Mouse (Mus musculus): Measurements from ENCODE around the gene Gm10964. TPM values are rescaled to one million over a fixed set of nuclear protein-coding genes. Genes with fewer than 3 reads are reported as not detected.

The Gm10964 gene
- polyA plus RNA-seq, 1 experiment, result not detected

GRCm38 (mm10) chr3:103745001-103745770 is 6.0 kb downstream of the Gm10964 start:
- TF ChIP-seq POLR2A (IDR thresholded peaks at IDR 0.05; ENCODE audit: extremely low read depth, insufficient read depth, low read length) (no peak), CTCF (IDR thresholded peaks at IDR 0.05; ENCODE audit: extremely low read depth, insufficient read depth, low read length) (no peak)
- H3K4me1 ChIP-seq (ENCODE audit: control insufficient read depth, insufficient read depth, low read length), result no peaks in the 10 kb centered on the region
- no peak overlapping the region for H3K27ac ChIP-seq (ENCODE audit: insufficient read depth, low read length)

GRCm38 (mm10) chr3:103746711-103747110 is 7.5 kb downstream of the Gm10964 start:
- Histone ChIP-seq H3K27ac (ENCODE audit: insufficient read depth, low read length) (no peak overlapping the region), H3K4me3 (ENCODE audit: insufficient read depth, low read length) (no peak overlapping the region), H3K4me1 (ENCODE audit: control insufficient read depth, insufficient read depth, low read length) (no peaks in the 10 kb centered on the region; the same call in 1 of the 2 replicates)
- TF ChIP-seq POLR2A (IDR thresholded peaks at IDR 0.05; ENCODE audit: extremely low read depth, insufficient read depth, low read length) (no peak), CTCF (IDR thresholded peaks at IDR 0.05; ENCODE audit: extremely low read depth, insufficient read depth, low read length) (no peak)

More at GRCm38 (mm10) chr3:103745001-103745770, 6.0 kb downstream of the Gm10964 start:
- H3K4me3 ChIP-seq (ENCODE audit: insufficient read depth, low read length), result no peak overlapping the region

GRCm38 (mm10) chr3:103751558-103751957 is 12.4 kb downstream of the Gm10964 start:
- no peak for TF ChIP-seq POLR2A (IDR thresholded peaks at IDR 0.05; ENCODE audit: extremely low read depth, insufficient read depth, low read length)
- TF ChIP-seq CTCF (IDR thresholded peaks at IDR 0.05; ENCODE audit: extremely low read depth, insufficient read depth, low read length), result no peak
- Histone ChIP-seq H3K4me3 (ENCODE audit: insufficient read depth, low read length) (no peak overlapping the region), H3K27ac (ENCODE audit: insufficient read depth, low read length) (no peak overlapping the region), H3K4me1 (ENCODE audit: control insufficient read depth, insufficient read depth, low read length) (no peaks in the 10 kb centered on the region; the same call in 1 of the 2 replicates)

- Histone ChIP-seq H3K4me1 (ENCODE audit: control insufficient read depth, insufficient read depth, low read length) (no peaks in the 10 kb centered on the region; the same call in 1 of the 2 replicates), H3K27ac (ENCODE audit: insufficient read depth, low read length) (no peak overlapping the region), H3K4me3 (ENCODE audit: insufficient read depth, low read length) (no peak overlapping the region)
- TF ChIP-seq POLR2A (IDR thresholded peaks at IDR 0.05; ENCODE audit: extremely low read depth, insufficient read depth, low read length) (no peak), CTCF (IDR thresholded peaks at IDR 0.05; ENCODE audit: extremely low read depth, insufficient read depth, low read length) (no peak)
Observed at GRCm38 (mm10) chr3:103755351-103755750, 16.2 kb downstream of the Gm10964 start.

GRCm38 (mm10) chr3:103756920-103757319 is 17.8 kb downstream of the Gm10964 start:
- TF ChIP-seq POLR2A (IDR thresholded peaks at IDR 0.05; ENCODE audit: extremely low read depth, insufficient read depth, low read length) (no peak), CTCF (IDR thresholded peaks at IDR 0.05; ENCODE audit: extremely low read depth, insufficient read depth, low read length) (no peak)
- Histone ChIP-seq H3K4me1 (ENCODE audit: control insufficient read depth, insufficient read depth, low read length) (no peaks in the 10 kb centered on the region), H3K4me3 (ENCODE audit: insufficient read depth, low read length) (no peak overlapping the region), H3K27ac (ENCODE audit: insufficient read depth, low read length) (no peak overlapping the region)

- Histone ChIP-seq H3K27ac (ENCODE audit: insufficient read depth, low read length) (no peak overlapping the region), H3K4me3 (ENCODE audit: insufficient read depth, low read length) (no peak overlapping the region), H3K4me1 (ENCODE audit: control insufficient read depth, insufficient read depth, low read length) (no peaks in the 10 kb centered on the region)
- TF ChIP-seq CTCF (IDR thresholded peaks at IDR 0.05; ENCODE audit: extremely low read depth, insufficient read depth, low read length), result no peak
- TF ChIP-seq POLR2A (IDR thresholded peaks at IDR 0.05; ENCODE audit: extremely low read depth, insufficient read depth, low read length), result no peak
Observed at GRCm38 (mm10) chr3:103758456-103758855, 19.3 kb downstream of the Gm10964 start.

GRCm38 (mm10) chr3:103759261-103759970 is 20.2 kb downstream of the Gm10964 start:
- no peaks in the 10 kb centered on the region for H3K4me1 ChIP-seq (ENCODE audit: control insufficient read depth, insufficient read depth, low read length)
- no peak overlapping the region for H3K4me3 ChIP-seq (ENCODE audit: insufficient read depth, low read length)
- no peak overlapping the region for H3K27ac ChIP-seq (ENCODE audit: insufficient read depth, low read length)
- TF ChIP-seq CTCF (IDR thresholded peaks at IDR 0.05; ENCODE audit: extremely low read depth, insufficient read depth, low read length) (no peak), POLR2A (IDR thresholded peaks at IDR 0.05; ENCODE audit: extremely low read depth, insufficient read depth, low read length) (no peak)

GRCm38 (mm10) chr3:103766789-103767188 is 27.6 kb downstream of the Gm10964 start:
- Histone ChIP-seq H3K27ac (ENCODE audit: insufficient read depth, low read length) (no peak overlapping the region), H3K4me3 (ENCODE audit: insufficient read depth, low read length) (no peak overlapping the region), H3K4me1 (ENCODE audit: control insufficient read depth, insufficient read depth, low read length) (0 out of 2 replicates have a peak, but pooled peaks cover 2% of the 10 kb centered on the region)
- TF ChIP-seq POLR2A (IDR thresholded peaks at IDR 0.05; ENCODE audit: extremely low read depth, insufficient read depth, low read length) (no peak), CTCF (IDR thresholded peaks at IDR 0.05; ENCODE audit: extremely low read depth, insufficient read depth, low read length) (no peak)

GRCm38 (mm10) chr3:103771531-103772130 is 32.5 kb downstream of the Gm10964 start:
- Histone ChIP-seq H3K27ac (ENCODE audit: insufficient read depth, low read length) (0 out of 2 replicates have a peak overlapping the region, but pooled peaks have one; percentile 21), H3K4me3 (ENCODE audit: insufficient read depth, low read length) (no peak overlapping the region), H3K4me1 (ENCODE audit: control insufficient read depth, insufficient read depth, low read length) (peaks cover 4% of the 10 kb centered on the region)
- TF ChIP-seq POLR2A (IDR thresholded peaks at IDR 0.05; ENCODE audit: extremely low read depth, insufficient read depth, low read length) (no peak), CTCF (IDR thresholded peaks at IDR 0.05; ENCODE audit: extremely low read depth, insufficient read depth, low read length) (no peak)
